Mouse (Mus musculus): Measurements from ENCODE around the gene Hs6st1.

DNA sequence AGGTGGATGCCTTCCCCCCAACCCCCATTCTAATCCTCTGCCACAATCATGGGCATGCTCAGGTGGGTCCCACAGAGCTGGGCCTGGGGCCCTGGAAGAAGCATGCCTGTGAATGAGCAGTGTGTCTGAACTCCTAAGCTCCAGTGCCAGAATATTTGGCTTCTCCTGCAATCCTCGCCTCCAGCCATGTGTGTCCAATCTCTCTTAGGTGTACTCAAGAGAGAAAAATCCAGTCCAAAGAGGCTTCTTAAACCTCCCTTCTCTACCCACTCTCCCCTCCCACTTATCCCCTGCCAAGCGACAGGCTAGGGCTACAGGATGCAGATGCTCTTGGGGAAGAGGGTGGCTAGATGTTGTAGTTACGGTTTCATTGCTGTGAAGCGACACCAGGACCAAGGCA, 49.6 kb upstream of the Hs6st1 start:
- TF ChIP-seq CTCF (IDR thresholded peaks at IDR 0.05; ENCODE audit: extremely low read depth, insufficient read length, insufficient replicate concordance, low read depth, low read length) = no peak
- no peak for TF ChIP-seq POLR2A (IDR thresholded peaks at IDR 0.05; ENCODE audit: low read depth, low read length)

Measured in small intestine, adult 2 months (tissue).